Mouse (Mus musculus): ENCODE data around the gene Farp2. TPM values are rescaled to one million over a fixed set of nuclear protein-coding genes. Genes with fewer than 3 reads are reported as not detected.

Farp2 gene
- polyA plus RNA-seq, 1 experiment, result 10.4 TPM

DNA sequence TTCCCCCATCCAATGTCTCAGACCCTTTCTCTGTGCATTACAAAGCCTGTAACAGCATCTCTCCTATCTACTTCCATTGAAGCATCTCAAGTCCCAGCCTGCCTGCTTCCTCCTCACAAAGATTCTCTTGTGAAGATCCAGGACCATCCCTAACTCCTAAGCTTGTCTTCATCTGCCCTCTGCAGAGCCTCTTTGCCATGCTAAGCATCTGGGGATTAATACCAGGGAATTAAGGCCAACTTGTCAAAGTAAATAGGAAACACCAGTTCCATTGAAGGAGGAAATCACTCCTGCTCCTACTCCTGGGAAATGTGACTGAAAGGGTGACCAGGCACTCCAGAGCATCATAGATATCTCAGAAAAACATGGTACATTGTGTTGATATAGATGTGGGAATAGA, 158.1 kb downstream of the Farp2 start:
- no peak overlapping the region for H3K27ac ChIP-seq (ENCODE audit: insufficient read depth, low read depth, low read length)
- H3K4me1 ChIP-seq (ENCODE audit: control insufficient read depth, insufficient read depth, low read length), result peaks cover 2% of the 10 kb centered on the region; the same call in 1 of the 2 replicates
- H3K4me3 ChIP-seq (ENCODE audit: insufficient read depth, low read depth, low read length), result no peak overlapping the region
- no peaks in the 10 kb centered on the region for H3K27me3 ChIP-seq (replicated peaks; ENCODE audit: control insufficient read depth, insufficient read depth, low read length)
- TF ChIP-seq POLR2A (IDR thresholded peaks at IDR 0.05; ENCODE audit: low read depth, low read length) (no peak), CTCF (conservative IDR thresholded peaks at IDR 0.05; ENCODE audit: insufficient read depth, insufficient read length, low read depth, low read length) (no peak)
- no peak for DNase-seq
- H3K36me3 ChIP-seq (ENCODE audit: control insufficient read depth, insufficient read depth, low read length), result no peaks in the 10 kb centered on the region

Other genes with a start within 250 kb of the Farp2 start
- 12.7 and 16.0 TPM in 2 replicates for gene Mterf4, start 206.2 kb upstream of the Farp2 start, polyA plus RNA-seq (2012; rRNA removed)
- gene Ppp1r7, start 169.2 kb upstream of the Farp2 start, polyA plus RNA-seq (2012; rRNA removed), result 4.0 and 4.5 TPM in 2 replicates
- gene Pask, start 168.6 kb upstream of the Farp2 start, polyA plus RNA-seq (2012; rRNA removed), result 0.95 and 1.2 TPM in 2 replicates
- 0.04 and 0.05 TPM in 2 replicates for gene Ano7, start 138.1 kb upstream of the Farp2 start, polyA plus RNA-seq (2012; rRNA removed)
- gene Hdlbp, start 33.3 kb upstream of the Farp2 start, polyA plus RNA-seq (2012; rRNA removed), result 95.0 and 97.8 TPM in 2 replicates
- gene Stk25, start 146.6 kb downstream of the Farp2 start, polyA plus RNA-seq (2012; rRNA removed), result 102 and 103 TPM in 2 replicates
- 55.9 and 62.3 TPM in 2 replicates for gene Bok, start 173.6 kb downstream of the Farp2 start, polyA plus RNA-seq (2012; rRNA removed)
- gene Atg4b, start 239.4 kb downstream of the Farp2 start, polyA plus RNA-seq (2012; rRNA removed), result 43.7 and 46.3 TPM in 2 replicates
- gene Thap4, start 242.8 kb downstream of the Farp2 start, polyA plus RNA-seq (2012; rRNA removed), result 181 and 226 TPM in 2 replicates

Measured in kidney, adult 2 months (tissue).